Mouse (Mus musculus) liver, embryonic 14.5 days (tissue): Measurements from ENCODE around the gene Eml1.

ENCODE experiments used
- CTCF ChIP-seq: IDR thresholded peaks from 2 replicates; pipeline ENCODE4 v1.5.1; 2016; ENCODE audit warnings: antibody characterized with exemption, low read depth, control low read depth
- EP300 ChIP-seq: IDR thresholded peaks from 2 replicates; pipeline ENCODE4 v1.6.1; 2016; ENCODE audit warnings: antibody characterized with exemption, low read depth

DNA sequence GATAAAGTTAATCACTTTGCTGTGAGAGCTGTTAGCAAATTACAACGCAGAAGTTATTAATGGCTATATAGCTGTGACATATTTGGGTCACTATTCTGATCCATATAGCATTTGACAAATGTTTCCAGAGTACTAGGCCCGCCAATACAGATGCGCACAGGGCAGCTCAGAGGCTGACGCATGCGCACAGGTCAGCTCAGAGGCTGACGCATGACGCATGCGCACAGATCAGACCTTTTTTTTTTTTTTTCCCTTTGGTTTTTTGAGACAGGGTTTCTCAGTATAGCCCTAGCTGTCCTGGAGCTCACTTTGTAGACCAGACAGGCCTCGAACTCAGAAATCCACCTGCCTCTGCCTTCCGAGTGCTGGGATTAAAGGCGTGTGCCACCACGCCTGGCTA lies 144.7 kb downstream of the Eml1 start:
- TF ChIP-seq CTCF (no peak), EP300 (no peak)
